Mouse (Mus musculus) spleen, postnatal 10 days (tissue): ENCODE measurements around the gene Slc39a5.

Experiments used
- DNase-seq, 2 experiments: peaks; one replicate each; pipeline ENCODE4 v3.0.0; 2021 to 2022; ENCODE audit warnings: low spot score in 2 of 2

Gene Slc39a5

GRCm38 (mm10) chr10:128410560-128410845 is 9.5 kb upstream of the Slc39a5 start:
- no peak for DNase-seq

GRCm38 (mm10) chr10:128409692-128410559 is 8.9 kb upstream of the Slc39a5 start:
- DNase-seq, result peak; percentile 96 to 98

DNA sequence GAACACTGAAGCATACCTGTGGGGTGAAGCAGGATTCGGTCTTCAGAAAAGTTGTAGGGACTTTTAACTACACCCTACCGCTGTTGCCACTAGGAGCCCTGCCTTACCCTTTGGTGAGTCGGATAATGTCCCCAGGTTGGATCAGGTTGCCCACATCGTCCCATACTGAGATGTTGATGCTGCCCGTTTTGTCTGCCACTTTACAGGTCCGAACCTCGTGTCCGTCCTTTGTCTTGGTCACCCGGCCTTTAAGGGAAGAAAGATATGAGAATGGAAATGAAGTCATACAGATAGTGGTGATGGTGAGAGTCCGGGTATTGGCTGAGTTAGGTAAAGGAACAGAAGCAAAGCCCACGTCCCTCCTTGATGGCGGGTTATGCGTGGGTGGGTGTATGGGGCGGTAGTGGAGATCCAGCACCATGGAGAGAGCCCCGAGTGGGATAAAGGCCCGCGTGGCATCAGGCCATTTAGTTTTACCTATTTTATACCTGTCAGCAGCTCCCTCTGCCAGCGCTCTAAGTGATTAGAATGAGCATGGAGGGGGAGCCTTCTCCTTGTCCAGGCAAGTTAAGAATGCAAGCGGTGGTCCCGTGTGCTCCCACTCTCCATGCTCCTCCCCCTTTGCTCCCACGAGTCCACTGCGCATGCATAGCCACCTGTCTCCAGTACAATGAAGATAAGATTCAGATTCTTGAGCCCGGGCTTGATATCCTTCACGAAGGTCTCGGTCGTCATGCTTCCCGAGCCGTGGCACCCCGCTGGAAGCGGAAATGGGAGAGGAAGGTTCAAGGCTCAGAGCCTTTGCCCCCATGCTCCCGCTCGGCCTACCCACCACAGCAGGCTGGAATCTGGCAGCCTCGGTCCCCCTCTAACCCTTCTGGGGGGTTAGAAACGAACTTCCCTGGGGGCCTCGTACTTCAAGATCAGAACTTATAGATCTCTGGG is 7.8 kb upstream of the Slc39a5 start:
- peak in 1 of 2 experiments; percentile 48 for DNase-seq

DNA sequence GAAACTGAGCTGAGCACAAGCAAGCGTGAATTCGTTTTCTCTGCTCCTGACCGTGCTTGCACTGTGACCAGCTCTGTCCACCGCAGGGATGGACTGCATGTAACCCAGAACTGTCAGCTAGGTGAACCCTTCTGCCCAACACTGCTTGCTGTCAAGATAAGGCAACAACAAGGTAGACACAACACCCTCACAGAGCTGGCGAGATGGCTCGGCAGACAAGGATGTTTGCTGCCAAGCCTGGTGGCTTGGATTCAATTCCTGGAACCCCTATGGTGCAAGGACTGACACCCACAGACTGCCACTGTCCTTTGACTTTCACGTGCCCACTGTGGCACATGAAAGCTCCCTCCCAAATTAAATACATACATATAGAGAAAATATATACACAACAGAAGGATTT is 2.9 kb upstream of the Slc39a5 start:
- DNase-seq, result no peak

DNA sequence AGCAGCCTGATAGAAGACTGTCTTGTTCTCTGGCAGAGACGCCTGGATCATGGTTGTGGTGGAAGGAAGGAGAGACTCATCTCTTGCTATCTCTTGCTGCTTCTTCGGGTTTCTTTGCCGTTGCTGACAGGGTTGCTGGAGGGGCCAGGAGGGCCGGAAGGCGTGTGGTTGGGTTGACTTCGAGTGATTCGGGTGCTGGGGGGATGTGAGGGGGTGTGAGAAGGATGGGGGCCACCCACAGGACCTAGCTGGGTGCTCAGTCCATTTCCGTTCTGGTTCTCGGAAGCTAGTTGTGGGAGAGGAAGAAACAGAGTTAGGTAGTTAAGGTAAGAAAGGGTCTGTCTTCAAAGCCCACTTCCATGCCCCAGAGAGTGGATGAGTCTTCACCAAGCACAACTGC is 609 bp upstream of the Slc39a5 start:
- DNase-seq, result no peak

DNA sequence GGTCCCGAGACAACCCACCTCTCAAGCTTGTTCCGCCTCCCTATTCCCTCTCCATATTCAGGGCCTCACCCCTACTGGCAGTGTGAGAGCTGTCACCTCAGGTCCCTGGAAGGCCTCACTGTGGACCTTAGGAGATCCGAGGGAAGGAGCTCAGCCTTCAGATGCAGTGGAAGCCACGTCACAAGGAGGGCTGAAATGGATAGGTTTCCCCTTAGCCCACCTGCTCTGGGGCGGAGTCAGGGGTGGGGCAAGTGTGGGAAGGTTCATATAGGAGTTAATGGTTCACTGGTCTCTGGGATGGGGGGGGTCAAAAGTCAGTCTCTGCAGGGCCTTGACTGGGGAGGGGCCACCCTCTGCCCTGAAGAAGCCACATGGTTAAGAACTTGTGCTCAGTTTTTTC is 691 bp downstream of the Slc39a5 start:
- DNase-seq, result no peak

DNA sequence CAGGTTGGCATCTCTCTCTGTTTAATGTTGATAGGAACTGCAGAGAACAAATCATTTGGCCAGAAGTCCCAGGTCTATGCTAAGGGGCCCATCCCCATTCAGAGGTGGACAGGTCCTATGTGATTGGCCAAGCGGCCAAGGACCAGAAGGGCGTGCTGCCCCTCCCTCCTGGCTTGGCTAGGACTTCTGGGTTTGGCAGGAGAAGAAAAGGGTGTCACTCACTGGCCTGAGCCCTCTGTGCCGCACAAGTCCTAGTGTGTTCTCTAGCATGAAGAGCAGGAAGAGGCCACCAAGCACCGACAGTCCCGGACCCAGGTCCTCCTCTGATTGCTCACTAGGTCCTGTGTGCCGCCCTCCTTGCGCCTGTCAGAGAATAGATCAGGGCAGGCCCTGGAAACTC is 3.6 kb downstream of the Slc39a5 start:
- DNase-seq, result no peak

DNA sequence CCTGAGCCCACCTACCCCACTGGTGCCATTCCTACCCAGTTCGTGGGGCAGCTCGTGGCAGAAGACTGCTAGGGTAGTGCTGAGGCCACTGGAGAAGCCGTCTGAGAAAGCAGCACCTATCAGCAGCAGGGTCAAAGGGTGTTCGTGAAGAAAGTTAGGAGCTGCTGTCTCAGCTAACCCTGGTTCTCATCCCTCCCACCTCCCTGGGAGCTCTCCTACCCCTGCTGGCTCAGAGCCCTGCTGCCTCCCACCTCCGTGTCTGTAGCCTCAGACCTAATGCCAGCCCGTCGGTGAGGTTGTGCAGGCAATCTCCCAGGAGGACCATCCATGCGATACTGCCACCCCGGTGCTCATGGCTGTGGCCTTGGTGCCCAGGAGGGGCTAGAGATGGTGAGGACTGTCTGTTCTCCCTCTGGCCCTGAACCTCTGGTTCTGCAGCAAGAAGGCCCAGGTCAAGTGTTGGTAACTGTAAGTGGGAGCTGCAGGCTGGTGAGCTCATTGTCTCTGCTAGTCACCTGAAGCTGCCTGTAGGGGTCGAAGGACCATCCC is 4.2 kb downstream of the Slc39a5 start:
- DNase-seq, result no peak

GRCm38 (mm10) chr10:128396017-128396673 is 4.9 kb downstream of the Slc39a5 start:
- no peak for DNase-seq

DNA sequence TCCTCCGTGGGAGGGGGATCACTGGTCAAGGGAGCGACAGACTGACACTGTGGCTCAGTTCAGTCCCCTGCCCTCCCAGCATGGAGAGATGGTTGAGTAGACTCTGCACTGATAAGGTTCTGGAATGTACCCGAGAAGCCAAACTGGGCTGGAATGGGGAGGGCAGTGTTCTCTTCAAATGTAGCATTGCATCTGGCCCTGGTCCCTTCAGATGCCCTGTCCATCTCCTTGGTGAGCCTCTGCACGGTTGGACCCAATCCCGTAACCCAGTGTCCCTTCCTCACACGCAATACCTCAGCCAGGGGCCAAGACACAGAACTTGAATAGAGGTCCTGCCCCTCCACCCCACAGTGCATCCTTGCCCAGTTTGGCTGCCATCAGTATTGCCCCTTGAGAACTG is 9.2 kb downstream of the Slc39a5 start:
- no peak for DNase-seq

DNA sequence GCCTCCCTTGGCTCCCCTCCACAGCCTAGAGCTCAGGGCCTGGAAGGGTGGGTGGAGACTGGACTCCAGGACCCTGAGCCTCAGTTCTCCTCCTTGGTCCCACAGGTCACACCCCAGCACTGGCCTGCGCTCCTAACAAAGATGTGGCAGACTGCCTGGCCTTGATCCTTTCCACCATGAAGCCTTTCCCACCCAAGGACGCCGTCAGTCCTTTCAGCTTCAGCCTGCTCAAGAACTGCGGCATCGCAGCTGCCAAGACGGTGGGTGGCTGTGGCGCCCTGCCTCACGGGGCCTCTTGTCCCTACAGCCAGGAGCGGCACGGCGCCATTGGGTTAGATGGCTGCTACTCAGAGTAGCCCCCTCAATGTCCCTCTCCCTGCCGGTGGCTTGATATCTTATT is 10.7 kb downstream of the Slc39a5 start:
- DNase-seq, result no peak

DNA sequence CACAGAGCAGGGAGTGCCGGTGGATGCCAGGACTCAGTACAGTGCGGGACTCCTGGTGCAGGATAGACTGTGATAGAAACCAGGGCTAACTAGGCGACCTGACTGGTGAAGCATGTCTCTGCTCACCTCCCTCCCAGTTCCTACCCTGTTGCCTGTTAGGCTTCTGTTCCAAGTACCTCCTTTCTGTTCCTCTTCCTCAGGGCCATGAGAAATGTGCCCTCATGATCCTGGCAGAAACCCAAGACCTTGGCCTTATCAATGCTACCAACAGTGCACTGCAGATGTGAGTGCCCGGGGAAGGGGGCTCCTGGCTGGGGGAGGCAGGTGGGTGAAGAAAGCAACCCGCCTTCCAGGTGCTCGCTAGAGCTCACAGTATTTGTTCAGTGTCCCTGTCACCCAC is 11.5 kb downstream of the Slc39a5 start:
- no peak for DNase-seq

GRCm38 (mm10) chr10:128388941-128389340 is 12.1 kb downstream of the Slc39a5 start:
- DNase-seq, result no peak

GRCm38 (mm10) chr10:128385902-128386301 is 15.1 kb downstream of the Slc39a5 start:
- no peak for DNase-seq

GRCm38 (mm10) chr10:128382482-128382881 is 18.5 kb downstream of the Slc39a5 start:
- no peak for DNase-seq

DNA sequence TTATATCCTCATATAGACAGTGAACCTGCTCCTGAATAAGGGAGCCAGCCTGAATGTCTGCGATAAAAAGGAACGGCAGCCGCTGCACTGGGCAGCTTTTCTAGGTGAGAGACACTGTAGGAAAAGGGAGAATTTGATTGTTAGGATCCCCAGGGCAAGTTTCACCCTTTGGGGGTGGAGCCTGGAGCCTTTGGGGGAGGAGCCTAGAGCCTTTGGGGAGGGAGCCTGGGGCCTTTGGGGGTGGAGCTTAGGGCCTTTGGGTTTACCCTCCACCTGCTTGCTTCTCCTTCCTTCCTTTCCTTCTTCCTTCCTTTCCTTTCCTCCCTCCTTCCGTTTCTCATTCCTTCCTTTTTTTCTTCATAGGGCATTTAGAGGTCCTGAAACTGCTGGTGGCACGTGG is 20.5 kb downstream of the Slc39a5 start:
- DNase-seq, result peak in 1 of 2 experiments; percentile 58

DNA sequence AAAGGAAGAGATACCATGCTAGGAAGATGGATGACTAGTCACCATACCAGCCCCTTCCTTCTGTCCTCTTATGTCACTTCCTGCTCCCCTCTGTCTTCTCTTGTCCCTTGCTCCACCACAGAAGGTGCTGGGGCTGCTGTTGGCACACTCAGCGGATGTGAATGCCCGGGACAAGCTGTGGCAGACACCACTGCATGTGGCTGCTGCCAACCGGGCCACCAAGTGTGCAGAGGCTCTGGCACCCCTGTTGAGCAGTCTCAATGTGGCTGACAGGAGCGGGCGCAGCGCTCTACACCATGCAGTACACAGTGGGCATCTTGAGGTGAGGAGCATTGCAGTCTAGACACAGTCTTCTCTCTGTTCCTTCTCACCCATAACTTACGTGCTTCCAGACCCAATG is 21.8 kb downstream of the Slc39a5 start:
- peak in 1 of 2 experiments; percentile 14 for DNase-seq

DNA sequence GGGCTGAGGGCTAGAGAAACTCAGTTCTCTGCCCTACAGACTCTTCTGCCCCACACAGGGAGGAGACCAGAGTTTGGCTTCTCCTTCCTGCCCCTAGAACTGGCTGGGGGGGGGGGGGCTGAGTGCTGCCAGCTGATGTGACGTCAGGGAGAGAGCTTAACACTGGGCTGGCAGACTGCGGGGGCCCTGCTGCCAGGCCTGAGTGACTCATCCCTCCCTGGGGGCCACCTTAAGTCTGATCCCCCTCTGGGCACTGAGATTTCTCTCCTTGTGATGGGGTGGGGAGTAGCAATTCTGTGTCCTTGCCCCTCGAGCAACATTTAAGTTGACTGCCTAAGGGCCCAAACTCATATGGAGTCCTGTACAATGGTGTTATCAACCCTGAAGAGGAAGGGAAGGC is 22.6 kb downstream of the Slc39a5 start:
- no peak for DNase-seq

GRCm38 (mm10) chr10:128377940-128378448 is 23.0 kb downstream of the Slc39a5 start:
- DNase-seq, result peak in 1 of 2 experiments; percentile 11

GRCm38 (mm10) chr10:128377222-128377939 is 23.6 kb downstream of the Slc39a5 start:
- DNase-seq, result peak in 1 of 2 experiments; percentile 66
